Mouse (Mus musculus) liver, embryonic 14.5 days (tissue): ENCODE measurements around the gene Nnmt.

Experiments
- CTCF ChIP-seq: IDR thresholded peaks from 2 replicates; pipeline ENCODE4 v1.5.1; 2016; ENCODE audit warnings: antibody characterized with exemption, low read depth, control low read depth
- EP300 ChIP-seq: IDR thresholded peaks from 2 replicates; pipeline ENCODE4 v1.6.1; 2016; ENCODE audit warnings: antibody characterized with exemption, low read depth

GRCm38 (mm10) chr9:48559482-48560139, 45.3 kb downstream of the Nnmt start:
- no peak for TF ChIP-seq EP300
- TF ChIP-seq CTCF, result peak; percentile 68
